14 mouse cellular contexts compared by ENCODE assay signal in genomic region chr14:59978007-59978406, GRCm38 (mm10).
"Had no signal": no experiment of that assay in that cellular context is flagged by ENCODE, and none has a peak within 500 bp of the region (broad histone marks: within the 10 kb centered on the region; RNA-seq: fewer than 3 reads in every experiment).

No protein-coding gene starts in this region.

- ATAC-seq: hindbrain, postnatal 0 days; liver, embryonic 12.5 days had no signal

- DNase-seq: gastrocnemius, adult 2 months; gastrocnemius, postnatal 10 days; gastrocnemius, postnatal 25 days; heart, adult 18-20 months; heart, postnatal 10 days; heart, postnatal 36 days; kidney, adult 11 months; kidney, adult 2 months; kidney, adult 9 months; kidney, postnatal 14 days; kidney, postnatal 36 days; left cerebral cortex, postnatal 4 days had no signal
